Mouse (Mus musculus) left cerebral cortex, postnatal 10 days (tissue): Measurements from ENCODE around the gene Megf11. TPM values are rescaled to one million over a fixed set of nuclear protein-coding genes. Genes with fewer than 3 reads are reported as not detected.
"Not testable (repeated sequence)": the region's sequence is repeated elsewhere in the genome, so short reads cannot be mapped to it uniquely, and the experiment has no call there.

Experiments
- DNase-seq, 2 experiments: peaks; one replicate each; pipeline ENCODE4 v3.0.0; 2021 to 2022; ENCODE audit warnings: low spot score in 2 of 2, mixed read lengths in 1 of 2; ENCODE audit errors: extremely low spot score in 1 of 2
- intact Hi-C: fragments of 180-260 bp; cut with DNase I; formaldehyde crosslinking; loops from one replicate; pipeline ENCODE4 v1.15.1; 2025
- total RNA-seq, 2 experiments: library from RNA; stranded (reverse); gene quantifications; 2 replicates each; pipeline ENCODE4 v1.2.3; 2021

Gene Megf11
- total RNA-seq, 2 experiments from 2014 or later: 7.3 to 9.1 TPM

DNA sequence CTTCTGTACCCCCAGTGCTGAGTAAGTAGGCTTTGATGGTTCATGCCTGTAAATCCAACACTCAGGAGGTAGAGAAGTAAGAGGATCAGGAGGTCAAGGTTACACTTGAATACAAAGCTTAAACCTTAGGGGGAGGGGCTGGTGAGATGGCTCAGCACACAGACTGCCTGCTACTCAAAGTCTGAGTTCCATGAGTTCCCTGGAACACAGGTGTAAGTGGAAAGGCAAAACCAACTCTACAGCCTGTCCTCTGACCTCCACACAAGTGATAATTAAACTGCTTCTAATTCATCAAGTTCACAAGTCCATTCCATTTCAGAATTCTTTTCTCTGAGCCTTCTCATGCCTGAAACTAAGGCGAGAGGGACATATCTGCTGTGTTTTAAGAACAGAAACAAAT, 265.8 kb downstream of the Megf11 start:
- no peak for DNase-seq
- intact Hi-C loops: no loop called here

DNA sequence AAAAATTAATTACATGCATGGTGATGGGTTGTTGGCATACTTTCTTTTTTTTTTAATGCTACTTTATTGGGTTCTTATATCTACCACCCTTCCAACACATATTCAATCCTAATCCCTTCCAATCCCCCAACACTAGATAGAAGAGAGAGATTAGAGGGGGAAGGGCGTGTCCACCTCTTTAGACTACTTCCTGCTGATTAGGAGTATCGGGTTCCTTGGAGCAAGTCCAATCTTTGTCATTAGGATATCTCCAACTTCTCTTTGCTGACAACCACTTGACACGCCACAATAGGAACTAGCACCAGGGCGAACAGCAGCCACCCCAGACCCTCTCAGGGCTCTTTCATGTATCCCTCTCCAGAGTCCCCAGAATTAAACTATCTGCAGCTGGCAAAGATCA, 266.3 kb downstream of the Megf11 start:
- no peak for DNase-seq
- intact Hi-C loops: no loop called here

DNA sequence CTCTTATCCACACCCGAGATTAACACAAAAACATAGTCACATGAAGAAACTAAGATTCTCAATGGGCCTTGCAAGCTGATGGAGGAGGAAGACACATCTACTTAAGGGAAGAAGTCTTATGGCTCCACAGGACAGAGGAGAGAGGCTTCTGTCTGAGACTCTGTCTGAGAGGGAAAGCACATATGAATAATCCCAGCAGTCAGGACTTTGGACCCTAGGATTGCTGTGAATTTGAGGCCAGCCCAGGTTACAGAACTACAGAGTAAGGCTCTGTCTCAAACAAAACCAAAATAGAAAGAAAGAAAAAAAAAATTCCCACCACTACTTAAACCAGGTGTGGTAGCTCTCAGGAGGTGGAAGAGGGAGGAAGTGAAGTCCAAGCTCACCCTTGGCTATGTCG, 266.7 kb downstream of the Megf11 start:
- intact Hi-C loops: no loop called here
- no peak for DNase-seq

DNA sequence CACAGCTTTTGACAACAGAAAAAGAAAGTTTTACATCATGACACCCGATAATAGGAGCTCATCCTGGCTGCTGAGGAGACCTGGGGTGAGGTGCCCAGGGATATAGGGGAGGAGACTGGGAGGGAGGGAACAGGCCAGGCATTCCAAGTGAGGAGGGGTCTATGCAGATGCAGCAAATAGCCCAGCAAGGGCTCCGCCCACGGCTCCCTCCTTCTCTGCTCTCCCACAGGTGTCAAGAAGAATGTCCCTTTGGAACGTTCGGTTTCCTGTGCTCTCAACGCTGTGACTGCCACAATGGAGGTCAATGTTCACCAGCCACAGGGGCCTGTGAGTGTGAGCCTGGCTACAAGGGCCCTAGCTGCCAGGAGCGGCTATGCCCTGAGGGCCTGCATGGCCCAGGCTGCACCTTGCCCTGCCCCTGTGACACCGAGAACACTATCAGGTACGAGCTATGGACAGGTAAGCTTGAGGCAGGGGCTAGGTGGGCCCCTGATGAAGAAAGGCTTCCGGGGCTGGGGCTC, 267.5 kb downstream of the Megf11 start:
- no peak for DNase-seq
- intact Hi-C loops: no loop called here

DNA sequence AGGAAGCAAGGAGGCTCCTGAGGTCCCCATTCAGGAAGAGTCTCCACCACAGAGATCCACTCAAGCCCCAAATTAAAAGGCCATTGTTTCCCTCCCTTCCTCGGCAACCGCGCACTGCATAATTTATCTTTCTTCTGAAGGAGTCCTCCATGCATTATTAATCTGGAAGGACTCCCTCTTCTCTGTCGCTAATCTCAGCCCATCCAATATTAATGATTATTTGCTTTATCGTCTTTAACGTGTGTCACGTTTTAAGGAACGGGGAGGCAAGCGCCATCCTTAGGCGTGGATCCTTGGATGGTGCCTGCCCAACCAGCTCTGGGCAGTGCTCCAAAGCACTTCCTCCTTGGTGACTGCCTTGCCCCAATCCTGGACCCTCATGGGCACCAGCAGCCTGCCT, 269.3 kb downstream of the Megf11 start:
- no peak for DNase-seq
- intact Hi-C loops: no loop called here

DNA sequence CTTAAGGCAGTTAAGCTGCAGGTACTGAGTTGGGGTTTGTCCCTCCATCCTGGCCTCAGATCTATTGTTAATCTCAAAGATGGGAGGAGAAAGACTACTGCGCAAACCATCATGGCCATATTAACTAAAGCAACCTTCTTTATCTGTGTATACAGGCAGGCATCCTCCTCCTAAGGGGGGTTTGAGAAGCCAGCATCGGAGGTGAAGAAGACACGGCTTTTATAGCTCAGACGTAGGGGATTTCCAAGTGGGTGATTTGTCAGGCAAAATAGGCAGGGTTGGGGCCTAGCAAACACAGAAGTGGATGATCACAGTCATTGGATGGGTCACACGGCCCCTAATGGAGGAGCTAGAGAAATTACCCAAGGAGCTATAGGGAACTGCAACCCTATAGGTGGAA, 271.2 kb downstream of the Megf11 start:
- DNase-seq: no peak
- intact Hi-C loops: no loop called here

DNA sequence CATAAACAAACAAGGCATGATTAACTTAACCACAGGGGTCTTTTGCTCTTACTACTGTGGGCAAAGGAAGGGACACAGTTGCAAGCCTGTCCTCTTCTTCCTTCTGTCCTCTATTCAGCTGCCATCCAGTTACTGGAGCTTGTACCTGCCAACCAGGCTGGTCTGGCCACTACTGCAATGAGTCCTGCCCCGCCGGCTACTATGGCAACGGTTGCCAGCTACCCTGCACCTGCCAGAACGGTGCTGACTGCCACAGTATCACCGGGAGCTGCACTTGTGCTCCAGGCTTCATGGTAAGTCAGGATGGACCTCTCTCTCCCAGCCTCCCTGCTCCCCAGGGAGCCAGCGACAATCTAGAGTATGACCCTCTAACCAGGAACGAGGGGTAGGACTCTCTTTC, 274.8 kb downstream of the Megf11 start:
- intact Hi-C loops: no loop called here
- no peak for DNase-seq

DNA sequence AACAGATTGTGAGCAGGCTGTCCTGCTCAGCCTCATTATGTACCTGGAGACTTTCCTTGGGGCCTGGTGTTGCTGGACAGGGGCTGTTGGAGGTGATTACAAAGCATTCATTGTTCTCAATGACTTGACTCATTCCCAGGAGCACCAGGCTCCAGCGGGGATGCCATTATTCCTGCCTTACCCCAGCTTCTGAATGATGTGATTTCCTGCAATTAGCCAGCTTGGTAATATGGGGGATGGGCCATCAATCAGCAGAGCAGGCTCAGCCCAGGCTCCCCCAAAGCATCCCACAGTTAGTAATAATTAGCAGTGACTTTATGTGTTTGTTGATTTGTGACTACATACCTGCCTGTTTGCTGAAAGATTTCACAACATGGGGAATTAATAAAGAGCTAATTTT, 279.2 kb downstream of the Megf11 start:
- intact Hi-C loops: no loop called here
- no peak for DNase-seq

DNA sequence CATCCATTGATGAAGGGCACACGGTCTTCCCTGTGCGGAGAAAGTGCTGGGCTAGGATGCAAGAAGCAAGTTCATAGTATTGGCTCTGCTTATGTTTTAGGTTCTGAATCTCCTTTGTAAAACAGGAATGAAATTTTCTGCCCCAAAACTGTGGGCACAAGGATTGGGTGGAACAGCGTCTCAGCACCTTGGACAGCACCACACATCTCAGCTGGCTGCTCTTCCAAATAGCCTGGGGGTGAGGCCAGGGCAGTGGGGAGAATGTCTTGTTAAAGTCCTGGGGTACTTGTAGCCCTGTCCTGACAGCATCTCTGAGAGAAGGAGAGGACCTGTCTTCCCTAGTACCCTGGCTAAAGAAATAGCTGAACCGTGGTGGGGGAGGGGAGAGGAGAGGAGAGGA, 281.1 kb downstream of the Megf11 start:
- intact Hi-C loops: no loop called here
- DNase-seq: no peak

DNA sequence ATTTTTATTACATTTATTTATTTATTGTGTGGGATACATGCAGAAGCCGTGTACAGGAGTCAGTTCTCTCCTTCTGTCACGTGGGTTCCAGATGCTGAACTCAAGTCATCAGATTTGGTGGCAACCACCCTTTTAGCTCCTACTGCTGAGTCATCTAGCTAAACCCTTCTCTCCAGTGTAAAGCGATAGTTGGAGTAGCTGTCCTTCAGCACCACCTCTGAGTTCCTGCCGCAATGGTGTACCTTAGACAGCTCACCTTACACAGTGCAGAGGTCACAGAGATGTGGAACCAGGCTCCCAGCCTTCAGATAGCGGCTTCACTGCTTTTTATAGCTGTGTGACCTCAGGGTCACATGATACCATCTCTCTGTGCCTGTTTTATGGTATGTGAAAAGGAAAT, 282.1 kb downstream of the Megf11 start:
- DNase-seq: no peak
- intact Hi-C loops: no loop called here

DNA sequence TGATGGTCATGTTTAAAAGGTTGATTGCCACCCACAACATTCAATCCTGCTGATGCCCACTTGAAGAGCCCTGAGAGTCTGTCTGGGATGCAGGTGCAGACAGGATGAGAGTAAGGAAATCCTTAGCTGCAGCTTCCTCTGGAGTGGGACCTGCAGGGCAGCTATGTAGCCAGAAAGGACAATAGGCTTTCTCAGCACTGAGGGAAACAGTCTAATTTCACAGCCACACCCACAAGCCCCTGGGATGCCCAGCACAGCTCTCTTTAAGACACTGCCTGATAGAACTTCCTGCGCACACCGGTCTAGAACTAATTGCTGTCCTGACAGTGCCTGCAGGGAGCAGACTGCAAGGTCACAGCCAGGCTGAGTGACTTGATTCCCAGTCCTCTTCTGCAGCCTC, 282.6 kb downstream of the Megf11 start:
- intact Hi-C loops: no loop called here
- DNase-seq: no peak

DNA sequence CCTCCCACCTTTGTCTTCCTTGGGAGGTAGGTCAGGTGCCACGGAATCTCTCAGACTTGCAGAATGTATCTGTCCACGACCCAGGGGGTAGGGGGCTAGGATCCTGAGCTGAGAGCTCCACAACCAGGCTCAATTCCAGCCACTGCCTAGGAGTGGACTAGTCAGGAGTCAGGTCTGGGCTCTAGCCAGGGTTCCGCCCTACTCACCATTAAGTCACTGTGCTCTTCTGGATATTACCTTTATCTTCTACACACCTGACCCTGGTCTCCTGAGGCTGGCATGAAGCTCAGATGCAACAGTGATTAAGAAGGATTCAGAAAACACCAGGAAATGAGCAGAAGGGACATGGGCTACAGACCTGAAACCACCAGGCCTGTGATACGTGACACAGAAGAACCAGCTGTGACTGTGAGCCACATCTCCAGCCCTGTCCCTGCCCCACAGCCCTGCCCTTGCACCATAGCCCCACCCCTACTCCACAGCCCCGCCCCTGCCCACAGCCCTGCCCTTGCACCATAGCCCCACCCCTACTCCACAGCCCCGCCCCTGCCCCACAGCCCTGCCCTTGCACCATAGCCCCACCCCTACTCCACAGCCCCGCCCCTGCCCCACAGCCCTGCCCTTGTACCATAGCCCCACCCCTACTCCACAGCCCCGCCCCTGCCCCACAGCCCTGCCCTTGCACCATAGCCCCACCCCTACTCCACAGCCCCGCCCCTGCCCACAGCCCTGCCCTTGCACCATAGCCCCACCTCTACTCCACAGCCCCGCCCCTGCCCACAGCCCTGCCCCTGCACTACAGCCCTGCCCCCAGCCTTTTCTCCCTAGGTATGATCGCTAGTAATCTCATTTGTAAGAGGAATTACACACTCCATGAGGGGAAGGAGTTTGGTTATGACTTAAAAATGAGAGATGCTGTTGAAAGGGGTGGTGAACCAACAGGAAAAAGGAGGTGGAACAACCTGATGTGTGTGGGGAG, 286.2 kb downstream of the Megf11 start:
- intact Hi-C loops: not testable (repeated sequence)

DNA sequence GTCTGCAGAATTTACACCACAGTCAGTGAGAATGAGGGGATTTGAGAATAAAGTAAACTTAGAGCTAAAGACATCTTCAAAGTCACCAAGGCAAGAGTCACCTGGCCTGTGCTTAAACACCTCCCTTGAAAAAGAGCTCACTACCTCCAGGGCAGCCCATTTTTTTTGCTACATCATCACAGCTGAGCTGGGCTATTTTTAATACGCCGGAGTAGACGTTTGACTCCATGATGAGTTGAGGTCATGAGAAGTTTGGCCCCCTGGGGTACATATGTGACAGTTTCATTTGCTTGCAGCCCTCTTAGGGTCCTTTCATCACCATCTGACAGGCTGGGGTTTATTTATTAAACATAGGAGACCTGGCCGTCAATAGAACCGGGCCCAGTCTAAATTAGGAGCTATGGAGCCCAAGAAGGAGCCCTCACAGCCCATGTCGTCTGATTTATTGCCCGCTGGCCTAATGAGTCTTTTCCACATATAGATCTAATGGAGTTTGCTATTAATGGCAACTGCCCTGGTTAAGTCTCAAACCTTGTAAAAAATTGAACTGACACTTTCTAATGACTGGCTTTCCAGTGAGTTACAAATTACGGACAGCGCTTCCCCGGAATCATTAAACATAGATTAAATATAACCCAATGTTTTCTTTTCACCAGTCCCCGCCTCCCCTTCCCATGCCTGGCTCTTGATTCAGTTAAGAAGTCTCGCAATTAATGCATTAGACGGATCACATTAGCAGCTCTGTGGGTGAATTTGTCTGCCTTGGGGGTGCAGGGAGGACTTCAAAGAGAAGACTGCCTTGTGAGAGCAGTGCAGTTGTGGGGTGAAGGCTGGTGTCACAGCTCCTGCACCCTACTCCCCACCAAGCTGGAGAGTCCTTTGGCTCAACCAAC, 301.9 kb downstream of the Megf11 start:
- intact Hi-C loops: no loop called here
- DNase-seq: no peak

More for the DNA sequence above, 286.2 kb downstream of the Megf11 start:
- not testable (repeated sequence) for DNase-seq

DNA sequence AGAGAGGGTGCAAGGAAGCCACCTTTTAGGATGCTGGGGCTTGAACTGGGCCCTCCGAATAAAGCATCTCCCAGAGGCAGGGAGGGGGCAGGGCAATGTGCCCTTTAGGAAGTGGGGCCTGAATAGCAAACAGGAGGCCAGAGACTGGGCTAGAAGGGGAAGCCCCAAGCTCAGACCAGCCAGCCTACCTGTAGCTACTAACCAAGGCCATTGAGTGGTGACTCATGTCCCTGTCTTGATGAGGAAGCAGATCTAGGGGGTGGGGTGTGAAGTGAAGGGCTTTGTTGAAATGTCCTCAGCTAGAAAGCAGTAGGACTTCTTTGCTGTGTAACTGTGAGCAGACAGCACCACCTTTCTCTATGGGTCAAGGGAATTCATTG, 302.6 kb downstream of the Megf11 start:
- intact Hi-C loops: no loop called here
- DNase-seq: no peak

DNA sequence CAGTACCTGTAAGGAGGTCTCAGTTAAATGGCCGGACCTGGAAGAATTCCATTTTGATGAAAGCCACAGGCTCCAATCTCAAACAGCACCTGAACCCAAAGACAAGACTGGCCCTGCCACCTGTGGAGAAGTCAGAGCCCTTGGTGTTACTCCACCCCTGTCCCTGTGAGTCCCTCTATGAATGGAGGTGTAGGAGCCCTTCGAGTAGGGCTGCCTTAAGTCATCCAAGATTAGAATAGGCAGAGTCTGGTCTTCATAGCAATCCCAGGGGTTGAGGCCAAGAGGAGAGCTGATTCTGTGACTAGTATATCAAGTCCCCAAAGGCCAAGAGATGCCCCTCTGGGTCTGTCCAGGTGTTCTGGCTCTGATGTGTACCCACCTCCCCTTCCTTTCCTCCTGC, 305.3 kb downstream of the Megf11 start:
- intact Hi-C loops: loop anchor here (5.0 kb wide), 1 partner anchor 343 kb away; no protein-coding TSS in a partner anchor
- no peak for DNase-seq

DNA sequence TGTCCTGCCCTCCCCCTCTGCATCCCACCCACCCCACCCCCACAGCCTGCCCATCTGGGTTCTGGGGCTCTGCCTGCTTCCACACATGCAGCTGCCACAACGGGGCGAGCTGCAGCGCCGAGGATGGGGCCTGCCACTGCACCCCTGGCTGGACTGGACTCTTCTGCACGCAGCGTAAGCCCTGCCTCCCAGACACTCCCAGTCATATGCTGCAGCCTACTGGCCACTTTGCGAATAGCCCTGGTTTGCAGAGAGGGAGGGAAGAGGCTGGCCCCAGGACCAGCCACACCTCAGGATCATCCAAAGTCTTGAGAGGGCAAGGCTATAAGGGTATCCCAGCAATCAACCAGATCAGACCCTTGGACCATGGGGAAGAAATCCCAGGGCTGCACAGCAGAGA, 305.8 kb downstream of the Megf11 start:
- peak; percentile 23 to 81 for DNase-seq
- intact Hi-C loops: loop anchor here (5.0 kb wide), 1 partner anchor 344 kb away; no protein-coding TSS in a partner anchor

DNA sequence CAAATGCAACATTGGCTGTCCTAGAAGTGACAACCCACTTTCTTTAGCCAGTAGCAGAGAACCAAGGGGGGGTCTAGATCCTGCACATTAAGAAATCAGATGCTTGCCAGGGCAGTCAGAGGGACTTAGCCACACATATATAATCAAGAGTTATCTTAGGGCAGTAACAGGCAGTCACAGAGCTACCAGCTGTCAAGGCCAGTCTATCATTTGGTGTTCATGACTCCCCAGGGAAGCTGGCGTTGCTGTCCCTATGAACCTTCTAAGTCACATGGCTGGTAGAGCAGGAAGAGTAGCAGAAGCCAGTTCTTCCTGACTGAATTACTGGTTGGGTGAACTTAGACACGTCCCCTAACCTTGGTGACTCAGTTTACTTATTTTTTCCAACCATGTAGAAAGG, 307.7 kb downstream of the Megf11 start:
- intact Hi-C loops: loop anchor here (5.0 kb wide), 1 partner anchor 346 kb away; no protein-coding TSS in a partner anchor
- no peak for DNase-seq

DNA sequence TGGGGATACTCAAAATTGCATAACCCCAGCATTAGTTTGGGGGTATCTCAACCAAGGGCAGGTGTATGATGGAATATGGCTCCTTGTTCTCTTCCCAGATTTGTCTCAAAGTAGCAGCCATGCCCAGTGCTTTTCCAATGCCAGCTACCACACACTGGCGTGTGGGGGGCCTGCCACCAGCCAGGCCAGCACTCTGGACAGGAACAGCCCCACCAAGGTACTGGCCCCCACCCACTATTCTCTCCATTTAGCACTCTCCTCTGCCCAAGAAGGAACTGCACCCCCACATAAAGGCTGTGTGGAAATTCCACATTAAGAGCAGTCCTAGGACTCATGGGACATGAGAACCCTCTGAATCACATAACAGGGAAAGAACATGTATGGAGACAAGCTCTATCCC, 309.8 kb downstream of the Megf11 start:
- intact Hi-C loops: no loop called here
- no peak for DNase-seq

DNA sequence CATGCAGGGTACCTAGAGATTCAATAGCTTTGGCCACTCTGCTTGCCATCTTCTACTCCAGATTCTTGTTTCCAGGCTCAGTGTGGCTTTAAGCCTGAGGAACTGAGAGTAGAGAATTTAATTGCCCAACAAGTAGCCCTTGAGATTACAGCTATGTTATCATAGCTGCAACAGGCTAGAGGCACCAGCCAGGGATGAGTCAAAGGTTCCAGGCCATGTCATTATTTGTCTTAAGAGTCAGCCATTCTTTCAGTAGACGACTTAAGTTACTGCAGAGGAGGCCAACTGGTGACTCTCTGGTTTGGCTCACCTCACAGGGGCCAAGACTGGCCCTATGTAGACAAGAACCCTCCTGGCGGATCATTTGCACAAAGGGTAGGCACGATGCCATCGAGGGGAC, 311.0 kb downstream of the Megf11 start:
- intact Hi-C loops: no loop called here
- no peak for DNase-seq
